Mouse (Mus musculus): ENCODE measurements around the gene Rcan1.

Rcan1 gene

DNA sequence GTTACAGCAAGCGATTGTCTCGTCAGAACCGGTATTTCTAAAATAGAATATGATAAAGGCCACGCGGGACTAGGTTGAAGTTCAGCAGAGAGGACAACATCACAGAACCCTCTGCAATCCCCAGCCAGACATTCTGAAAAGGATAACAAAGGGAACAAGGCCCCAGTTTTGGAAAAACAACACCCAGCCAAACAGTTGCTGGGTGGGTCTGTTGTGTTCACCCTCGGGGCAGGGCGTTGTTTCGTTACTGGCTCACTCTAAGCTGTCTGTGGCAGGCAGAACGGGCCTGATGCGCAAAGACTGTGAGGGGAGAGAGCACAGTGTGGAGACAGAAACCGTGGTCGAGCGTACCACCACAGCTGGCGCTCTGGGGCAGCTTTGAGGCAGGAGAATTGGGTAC is 2.2 kb downstream of the Rcan1 start:
- DNase-seq (ENCODE audit: low spot score) = no peak

DNA sequence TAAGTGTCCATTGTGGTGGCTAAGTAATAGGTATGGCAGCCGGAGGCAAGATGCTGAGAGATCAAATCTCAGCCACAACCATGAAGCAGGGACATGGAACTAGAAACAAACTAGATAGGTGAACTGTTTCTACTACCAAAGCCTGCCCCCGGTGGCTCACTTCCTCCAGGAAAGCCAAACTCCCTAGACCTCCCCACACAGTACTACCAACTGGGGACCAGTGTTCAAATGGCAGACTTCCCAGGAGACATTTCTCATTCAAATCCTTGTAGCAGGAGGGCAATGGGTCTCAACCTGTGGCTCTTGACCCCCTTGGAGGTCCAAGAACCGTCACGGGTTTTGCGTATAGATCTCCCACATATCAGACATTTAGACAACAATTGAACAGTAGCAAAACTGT is 3.6 kb downstream of the Rcan1 start:
- DNase-seq (ENCODE audit: low spot score) = peak; percentile 34

DNA sequence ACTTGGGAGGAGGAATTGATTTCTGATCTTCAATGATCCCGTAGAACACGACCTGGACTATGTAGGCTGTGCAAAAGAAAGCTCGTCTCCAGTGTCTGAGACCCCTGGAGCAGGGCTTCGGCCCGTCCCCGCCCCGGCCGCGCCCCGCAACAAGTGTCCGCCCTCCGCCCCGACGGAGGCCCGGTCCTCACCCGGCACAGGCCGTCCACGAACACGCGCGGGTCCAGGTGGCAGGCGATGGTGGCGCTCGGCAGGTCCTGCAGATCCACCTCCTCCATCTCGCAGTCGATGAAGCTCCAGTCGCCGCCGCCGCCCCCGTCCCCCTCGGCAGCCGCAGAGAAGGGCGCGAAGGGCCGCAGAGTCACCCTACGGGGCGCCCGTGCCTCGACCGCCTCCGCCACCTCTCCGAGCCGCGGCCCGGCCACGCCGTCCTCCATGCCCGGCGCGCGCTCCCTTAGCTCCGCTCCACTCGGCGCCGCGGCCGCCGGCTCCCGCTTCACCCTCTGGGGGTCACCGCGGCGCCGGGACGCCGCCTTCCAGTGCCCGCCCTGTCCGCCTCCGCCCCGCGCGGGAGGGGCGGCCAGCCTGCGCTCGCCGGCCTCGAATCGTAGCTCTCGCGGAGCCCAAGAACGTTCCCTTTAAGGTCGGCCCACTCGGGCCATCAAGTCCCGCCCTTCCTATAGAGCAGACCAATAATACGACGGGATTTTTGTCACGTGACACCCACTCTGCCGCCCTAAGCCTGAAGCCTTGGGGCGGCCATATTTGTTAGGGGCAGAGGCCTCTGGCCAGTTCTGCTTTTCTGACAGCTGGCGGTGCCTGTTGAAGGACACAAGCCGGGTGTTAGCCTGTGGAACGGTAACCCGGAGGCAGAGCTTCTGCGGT is 4.8 kb downstream of the Rcan1 start:
- peak; percentile 99 for DNase-seq (ENCODE audit: low spot score)

DNA sequence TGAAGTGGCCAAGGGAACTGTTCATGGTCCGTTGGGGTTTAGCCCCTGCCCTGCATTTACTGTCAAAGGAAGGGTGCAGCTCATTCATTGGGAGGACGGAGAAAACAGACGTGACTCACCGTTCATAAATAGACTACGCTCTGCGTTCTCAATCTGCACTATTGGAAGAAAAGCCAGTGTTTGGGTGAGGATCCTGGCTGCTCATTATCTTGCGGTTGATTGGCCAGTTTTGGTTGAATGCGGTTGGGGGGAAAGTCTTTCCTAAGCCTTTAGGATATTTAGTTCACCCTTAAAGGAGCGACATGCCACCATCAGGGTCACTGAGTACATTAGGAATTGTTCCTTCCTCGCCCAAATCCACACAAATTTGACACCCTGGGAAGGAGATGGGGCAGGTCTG is 5.4 kb downstream of the Rcan1 start:
- DNase-seq (ENCODE audit: low spot score) = no peak

DNA sequence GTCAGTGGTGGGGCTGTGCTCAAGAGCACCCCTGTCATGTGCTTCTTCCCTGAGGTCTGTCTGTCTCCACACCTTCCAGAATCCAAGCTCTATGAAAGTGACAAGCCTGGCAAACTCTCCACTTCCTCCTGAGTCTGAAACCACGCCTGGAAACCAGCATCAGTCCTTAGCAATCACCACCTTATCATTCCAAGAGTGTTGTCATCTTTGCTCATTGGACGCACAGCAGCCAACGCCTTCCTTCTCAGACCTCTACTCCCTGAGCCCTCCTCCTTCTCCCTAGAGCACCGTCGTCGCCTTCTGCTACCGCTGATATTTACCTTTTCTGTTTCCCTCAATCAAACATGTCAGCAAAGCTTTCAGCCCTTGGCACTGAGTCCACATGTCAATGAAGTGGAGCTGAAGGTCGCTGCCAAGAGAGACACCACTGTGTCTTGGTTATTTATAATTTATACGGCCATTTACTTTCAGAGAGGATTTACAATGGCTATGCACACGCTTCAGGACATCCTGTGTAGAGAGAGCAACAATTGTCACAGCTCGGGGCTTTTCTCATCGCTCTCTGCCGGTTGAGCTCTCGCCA is 6.2 kb downstream of the Rcan1 start:
- no peak for DNase-seq (ENCODE audit: low spot score)

DNA sequence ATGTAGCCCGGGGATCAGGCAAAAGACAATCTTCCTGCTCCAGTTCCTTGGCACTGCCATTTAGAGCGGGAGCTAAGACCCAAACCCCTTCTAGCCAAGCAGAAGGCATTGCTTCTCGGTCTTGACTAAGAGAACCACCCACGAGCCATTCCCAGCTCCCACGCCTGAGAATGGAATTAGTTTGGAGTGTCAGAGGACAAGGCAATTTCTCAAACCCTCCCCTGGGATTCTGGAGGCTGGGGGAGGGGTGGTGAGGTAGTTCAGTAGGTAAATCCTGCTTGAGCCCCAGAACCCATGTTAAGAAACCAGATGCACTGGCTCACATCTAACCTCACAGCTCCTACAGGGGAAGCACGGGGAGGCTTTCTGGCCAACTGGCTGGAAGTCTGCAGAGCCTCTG is 9.3 kb downstream of the Rcan1 start:
- no peak for DNase-seq (ENCODE audit: low spot score)

DNA sequence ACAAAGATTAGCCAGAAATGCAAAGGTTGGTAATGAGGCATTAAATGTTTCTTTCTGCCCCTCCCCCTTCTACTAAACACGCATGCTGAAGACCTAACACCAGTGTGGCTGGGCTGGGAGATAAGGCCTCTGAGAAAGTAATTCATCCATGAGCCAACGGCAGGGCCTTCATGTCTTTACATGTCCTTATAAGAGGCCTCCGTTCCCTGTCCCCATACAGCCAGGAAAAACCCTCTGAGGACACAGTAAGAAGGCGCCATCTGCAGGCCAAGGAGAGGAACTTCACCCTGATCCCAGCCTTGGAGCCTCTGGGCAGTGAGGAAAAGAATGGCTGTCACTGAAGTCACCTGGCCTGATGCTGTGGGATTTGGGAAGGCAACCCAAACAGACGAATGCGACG is 13.1 kb downstream of the Rcan1 start:
- peak; percentile 88 for DNase-seq (ENCODE audit: low spot score)

DNA sequence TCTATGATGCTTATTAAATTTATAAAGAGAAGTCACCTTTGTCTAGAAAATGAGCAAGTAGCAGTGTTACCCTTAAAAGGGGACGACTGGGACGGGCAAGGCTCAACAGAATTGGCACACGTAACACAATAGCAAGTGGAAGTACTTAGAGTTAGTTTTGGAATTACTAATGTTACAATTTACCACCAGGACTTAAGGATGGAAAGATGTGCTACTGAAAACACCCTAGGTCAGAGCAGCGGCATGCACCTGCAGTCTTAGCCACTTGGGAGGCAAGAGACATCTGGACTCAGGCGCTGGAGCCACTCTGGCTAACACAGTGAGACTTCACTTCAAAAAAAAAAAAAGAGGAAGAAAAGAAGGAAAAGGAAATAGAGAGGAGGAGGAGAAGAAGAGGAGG is 14.7 kb downstream of the Rcan1 start:
- DNase-seq (ENCODE audit: low spot score) = no peak

DNA sequence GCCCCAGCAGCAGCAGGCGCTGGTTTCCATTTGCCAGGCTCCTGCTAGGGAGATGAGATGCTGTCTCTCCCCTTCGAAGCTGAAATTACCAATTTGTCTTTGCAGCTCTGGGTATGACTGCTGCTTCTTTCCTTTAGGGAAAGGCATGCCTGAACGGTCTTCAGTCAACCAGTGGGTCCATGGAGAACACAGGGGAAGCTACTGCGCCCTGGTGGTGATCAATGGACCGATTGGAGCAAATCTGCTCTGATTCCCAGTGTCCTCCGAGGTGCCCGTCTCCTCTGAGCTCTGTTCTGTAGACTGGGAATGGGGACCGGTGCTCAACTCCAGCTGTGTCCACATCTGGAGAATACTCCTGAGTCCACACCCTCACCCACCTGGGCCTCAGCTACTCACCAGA is 15.2 kb downstream of the Rcan1 start:
- peak; percentile 42 for DNase-seq (ENCODE audit: low spot score)

DNA sequence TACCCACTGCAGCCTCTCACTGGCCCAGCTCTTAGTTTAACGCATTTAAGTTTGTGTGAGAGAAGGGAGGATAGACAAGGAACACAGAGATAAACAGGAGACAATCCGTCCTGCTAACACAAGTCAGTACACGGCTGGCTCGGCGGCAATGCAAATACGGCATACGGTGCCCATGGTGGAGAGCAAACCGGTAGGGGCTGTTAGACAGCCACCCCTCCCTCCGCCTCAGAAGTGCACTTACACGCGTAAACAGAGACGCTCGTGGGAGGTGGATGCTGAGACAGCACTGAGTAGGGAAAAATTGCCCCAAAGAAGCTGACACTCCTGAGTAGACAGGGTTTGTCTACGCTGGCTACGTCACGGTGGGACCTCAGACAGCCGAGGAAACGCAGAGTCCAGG is 16.2 kb downstream of the Rcan1 start:
- DNase-seq (ENCODE audit: low spot score) = no peak

DNA sequence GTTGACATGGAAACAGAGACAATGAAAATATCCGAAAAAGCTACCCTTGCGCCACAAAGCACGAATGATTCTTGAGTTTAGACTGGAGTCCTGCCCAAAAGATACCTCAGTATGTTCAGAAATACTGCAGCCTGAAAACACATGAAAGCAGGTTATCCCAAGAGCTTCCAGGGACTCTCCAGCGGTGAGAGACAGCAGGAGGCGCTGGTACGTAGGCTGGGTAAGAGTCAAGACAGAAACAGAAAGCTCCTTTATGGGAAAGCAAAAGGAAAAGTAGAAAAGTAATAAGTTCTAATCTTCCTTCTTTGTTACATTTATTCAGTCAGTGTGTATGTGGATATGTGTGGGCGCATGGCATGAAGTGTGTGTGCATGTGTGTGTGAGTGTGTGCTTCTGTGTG is 16.7 kb downstream of the Rcan1 start:
- no peak for DNase-seq (ENCODE audit: low spot score)

DNA sequence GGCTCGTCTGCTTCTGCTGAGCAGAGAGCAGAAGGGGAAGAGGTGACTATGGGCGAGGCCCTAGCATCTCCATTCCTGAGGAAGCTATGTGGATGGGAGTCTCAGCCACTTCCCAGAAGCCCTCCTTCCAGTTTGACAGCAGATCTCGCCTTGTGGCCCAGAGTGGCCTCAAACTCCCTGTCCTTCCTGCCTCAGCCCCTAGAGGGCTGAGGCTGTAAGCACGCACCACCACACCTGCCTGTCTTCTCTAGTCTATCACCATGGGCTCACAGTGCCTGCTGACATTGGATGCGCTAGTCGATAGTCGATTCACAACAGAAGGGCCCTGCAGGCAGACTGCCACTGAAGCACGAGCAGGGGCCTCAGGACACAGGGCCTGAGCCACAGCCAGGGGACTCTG is 18.1 kb downstream of the Rcan1 start:
- peak; percentile 37 for DNase-seq (ENCODE audit: low spot score)

DNA sequence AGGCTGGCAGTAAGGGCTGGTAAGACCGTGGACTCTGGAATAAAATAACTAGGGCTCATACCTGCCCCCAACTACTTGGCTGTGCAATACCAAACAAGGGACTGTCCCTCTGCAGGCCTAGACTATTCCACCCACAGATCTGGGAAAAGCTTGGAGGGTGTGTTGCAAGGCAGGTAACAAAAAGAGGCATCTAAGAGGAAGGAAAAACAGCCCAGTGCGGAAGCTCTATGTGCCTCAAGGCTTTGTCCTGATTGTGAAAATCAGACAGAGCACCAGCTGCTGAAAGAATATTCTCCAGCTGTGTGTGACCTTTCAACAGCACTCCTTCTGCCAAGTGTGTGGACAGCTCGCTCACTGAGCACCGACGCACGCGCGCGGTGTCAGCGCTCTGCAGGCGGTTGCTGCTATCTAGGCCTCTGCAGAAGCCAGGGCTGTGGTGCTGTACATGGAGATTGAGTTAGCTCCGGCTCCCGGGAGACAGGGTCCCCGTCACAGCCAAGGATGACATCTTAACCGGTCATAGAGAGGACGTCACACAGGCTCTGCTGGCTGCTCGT is 19.1 kb downstream of the Rcan1 start:
- DNase-seq (ENCODE audit: low spot score) = no peak

DNA sequence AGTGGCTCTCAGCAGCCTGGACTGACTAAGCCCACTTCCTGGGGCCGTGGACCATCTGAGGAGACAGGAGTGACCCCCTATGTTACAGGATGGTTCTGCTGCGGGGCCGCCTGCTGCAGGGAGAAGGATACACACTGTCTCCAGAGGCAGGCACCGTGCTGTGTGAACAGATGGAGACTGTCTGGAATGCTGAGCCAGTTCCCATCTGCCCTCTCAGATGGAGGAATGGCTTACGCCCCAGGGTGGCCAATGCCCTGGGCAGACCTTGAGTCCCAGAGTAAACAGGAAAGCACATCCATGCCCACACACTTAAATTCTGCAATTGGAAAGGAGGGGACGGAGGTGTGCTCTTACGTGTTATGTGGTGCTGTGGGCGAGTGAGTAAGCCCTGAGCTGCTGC is 20.3 kb downstream of the Rcan1 start:
- DNase-seq (ENCODE audit: low spot score) = no peak

DNA sequence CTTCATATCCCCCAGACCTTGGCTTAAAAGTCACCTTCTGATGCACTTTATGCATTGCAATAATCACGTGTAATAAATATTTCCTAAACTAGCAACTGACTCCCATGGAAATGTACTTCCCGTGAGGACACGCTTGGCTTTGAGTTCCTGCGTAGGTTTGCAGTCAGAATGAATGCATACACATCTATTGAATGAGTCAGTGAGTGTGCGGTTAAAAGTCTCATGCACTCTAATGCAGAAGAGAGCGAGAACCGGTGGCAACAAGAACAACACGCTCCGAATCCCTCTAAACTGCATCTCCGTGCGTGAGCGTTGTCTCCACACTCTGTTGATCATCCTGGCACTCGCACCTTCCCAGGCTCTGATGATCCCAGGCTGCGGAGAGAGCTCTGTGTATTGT is 21.6 kb downstream of the Rcan1 start:
- DNase-seq (ENCODE audit: low spot score) = no peak

DNA sequence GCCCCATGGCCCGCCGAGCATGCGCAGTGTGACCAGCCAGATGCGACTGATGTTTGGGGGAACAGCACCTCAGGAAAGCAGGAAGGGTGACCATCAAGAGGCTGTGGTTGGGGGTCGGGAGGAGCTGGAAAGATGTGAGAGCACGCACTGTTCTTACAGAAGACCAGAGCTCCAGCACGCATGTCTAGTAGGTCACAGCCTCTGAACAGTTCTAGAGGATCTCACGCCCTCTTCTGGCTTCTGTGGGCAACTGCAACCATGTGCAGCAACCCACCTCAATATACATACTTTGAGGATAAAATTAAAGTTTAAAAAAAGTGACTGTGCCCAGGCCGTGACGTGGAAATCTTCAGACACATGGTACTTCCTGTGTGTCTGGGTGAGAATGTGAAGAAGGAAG is 25.3 kb downstream of the Rcan1 start:
- DNase-seq (ENCODE audit: low spot score) = peak; percentile 65

DNA sequence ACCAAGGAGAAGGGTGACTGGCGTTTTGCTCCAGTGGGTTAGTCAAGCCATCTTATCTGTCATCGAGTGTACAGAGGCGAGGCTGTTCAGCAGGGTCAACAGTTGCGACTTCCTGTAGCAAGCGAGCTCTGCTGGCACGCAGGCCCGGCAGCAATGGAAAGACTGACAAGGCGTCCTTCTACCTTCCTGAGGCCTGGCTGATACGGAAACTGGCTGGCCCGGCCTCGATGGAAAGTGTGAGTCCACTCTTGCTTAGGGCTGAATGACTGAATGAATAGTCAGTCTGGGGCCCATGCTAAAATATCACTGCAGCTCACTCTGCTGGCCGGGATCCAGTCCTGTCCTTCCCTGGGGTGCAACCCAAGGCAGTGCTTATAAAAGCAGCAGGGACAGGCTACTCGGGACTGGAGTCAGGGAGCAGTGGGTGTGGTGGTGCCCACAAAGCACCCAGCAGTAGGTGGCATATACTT is 27.0 kb downstream of the Rcan1 start:
- no peak for DNase-seq (ENCODE audit: low spot score)

DNA sequence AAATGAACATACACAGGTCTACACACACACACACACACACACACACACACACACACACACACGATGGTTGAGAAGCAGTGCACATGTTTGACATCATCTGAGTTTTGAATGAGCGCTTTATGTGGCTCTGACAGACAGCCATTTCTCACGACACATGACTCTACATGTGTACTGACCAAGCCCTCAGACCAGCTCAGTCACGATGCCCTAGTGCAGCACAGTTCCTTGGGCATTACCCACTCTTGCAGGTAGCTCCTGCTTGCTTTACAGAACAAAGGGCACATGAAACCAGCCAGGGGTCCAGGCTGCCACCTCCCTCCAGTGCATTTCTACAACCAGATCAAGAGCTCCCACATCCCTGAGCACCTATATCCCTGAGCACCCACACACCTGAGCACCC is 27.7 kb downstream of the Rcan1 start:
- no peak for DNase-seq (ENCODE audit: low spot score)

DNA sequence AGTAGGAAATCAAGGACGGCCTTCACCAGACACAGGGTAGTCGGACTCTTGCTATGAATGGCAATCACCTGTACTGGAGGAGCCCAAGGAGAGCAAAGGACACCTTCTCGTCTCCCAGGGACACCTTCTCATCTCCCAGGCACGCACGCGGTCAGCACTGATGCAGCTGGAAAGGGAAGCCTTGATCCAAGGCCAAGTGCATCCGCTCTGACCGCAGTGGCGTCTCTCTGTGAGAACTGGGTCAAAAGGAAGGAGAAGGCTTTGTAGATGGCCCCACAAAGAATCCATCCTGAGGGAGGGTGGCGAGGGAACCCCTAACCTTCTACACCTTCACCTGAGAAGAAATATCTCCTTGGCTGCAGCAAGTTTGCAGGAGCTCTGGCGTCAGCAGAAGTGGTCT is 28.5 kb downstream of the Rcan1 start:
- DNase-seq (ENCODE audit: low spot score) = no peak

DNA sequence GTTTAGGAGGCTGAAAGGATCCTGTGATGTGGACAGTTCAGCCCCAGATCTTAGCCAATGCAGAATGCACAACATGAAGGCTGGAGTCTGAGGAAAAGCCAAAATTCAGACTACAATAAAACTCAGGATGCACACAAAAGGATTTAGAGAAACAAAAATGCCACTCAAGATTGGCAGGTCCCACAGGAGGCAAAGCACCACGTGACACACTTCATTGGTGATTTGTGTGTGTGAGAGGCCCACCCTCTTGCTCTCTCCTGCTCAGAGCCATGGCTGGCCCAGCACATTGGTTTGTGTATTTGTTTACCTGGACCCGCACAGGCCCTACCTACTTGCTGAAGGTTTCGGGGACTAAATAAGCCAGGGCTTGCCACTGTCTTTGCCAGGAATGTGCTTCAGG is 29.5 kb downstream of the Rcan1 start:
- no peak for DNase-seq (ENCODE audit: low spot score)

DNA sequence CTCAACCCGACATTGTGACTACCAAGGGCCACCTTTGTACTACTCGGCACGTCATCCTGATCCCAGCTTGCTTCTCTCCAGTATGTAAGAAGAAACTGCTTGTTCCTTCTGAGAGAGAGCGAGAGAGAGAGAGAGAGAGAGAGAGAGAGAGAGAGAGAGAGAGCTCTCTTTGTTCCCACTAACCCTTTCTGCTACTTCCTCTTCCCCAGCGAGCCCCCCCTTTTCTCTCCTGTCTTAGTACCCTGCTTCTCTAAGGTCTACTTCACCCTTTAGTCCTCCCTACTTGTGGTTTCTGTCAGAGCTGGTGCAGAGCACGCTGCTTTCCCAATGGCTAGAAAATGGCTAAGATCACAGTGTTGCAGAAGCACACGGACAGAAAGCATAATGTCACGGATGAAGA is 30.4 kb downstream of the Rcan1 start:
- DNase-seq (ENCODE audit: low spot score) = no peak

DNA sequence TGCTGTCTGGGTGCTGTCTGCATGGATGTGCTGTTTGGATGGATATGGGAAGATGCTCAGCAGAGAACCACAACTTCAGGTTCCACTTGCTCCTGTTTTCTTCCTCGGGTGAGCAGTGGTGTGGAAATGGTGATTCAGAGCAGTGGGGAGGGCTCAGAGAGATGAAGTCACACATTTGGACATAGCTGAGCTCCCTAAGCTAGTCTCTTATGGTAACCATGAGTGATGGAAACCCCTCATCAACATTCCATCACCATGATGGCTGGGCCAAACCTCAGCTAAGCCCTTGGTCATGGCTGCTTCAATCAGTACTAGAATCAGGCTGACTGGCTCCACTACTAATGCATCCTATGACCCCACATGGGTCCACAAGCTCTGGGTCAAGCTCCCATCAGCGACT is 30.9 kb downstream of the Rcan1 start:
- DNase-seq (ENCODE audit: low spot score) = no peak

DNA sequence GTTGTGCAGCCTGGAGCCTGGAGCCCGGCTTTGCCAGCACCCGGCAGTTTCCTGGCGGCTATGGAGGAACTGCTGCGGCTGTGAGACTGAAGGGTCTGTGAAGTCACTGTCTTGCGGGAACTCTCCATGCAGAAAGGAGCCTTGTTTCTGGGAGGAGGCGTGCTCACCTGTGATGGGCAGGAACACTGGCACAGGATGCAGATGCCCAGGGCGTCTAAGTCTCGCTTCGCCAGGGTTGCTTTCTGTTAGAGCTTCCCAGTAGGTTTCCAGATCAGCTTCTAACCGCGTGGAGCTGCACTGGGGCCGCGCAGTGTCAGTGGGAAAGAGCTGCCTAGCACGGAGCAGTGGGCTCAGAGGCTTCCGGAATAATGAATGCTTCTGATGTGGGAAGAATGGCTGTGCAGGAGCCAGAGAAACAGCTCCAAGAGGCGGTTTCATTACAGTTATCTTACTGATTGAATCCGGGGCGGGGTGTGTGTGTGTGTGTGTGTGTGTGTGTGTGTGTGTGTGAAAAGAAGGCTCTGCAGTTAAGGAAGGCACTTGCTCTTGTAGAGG is 35.2 kb downstream of the Rcan1 start:
- no peak for DNase-seq (ENCODE audit: low spot score)

Data from retina, embryonic 14.5 days (tissue).